Mouse (Mus musculus) erythroblast, adult 5-6 weeks (primary cell): ENCODE results near the gene Cebpe. TPM values are rescaled to one million over a fixed set of nuclear protein-coding genes. Genes with fewer than 3 reads are reported as not detected.
A peak's percentile ranks its signal among the peaks of the same experiment; 100 is the strongest.

Experiments
- ATAC-seq: replicated peaks from 2 replicates; pipeline ENCODE4 v1.8.0; 2016; ENCODE audit warnings: moderate number of reproducible peaks, mild to moderate bottlenecking, moderate TSS enrichment, inconsistent platforms; ENCODE audit not compliant: poor library complexity, low FRiP score, severe bottlenecking
- total RNA-seq, 2 experiments: library from RNA; stranded (forward) in 1 of 2; stranded (reverse) in 1 of 2; fragments of 150-400 nt in 1 of 2; fragments of 200-764, 138-1000 nt in 1 of 2; gene quantifications; 2 replicates each; pipeline versions ENCODE4 v1.2.3 to v1.2.4; 2015 to 2017; ENCODE audit warnings: low replicate concordance in 2 of 2

Cebpe gene
- 22.4 and 29.4 TPM in 2 replicates for total RNA-seq (2015; ENCODE audit: low replicate concordance)
- total RNA-seq (2017; ENCODE audit: low replicate concordance): 27.7 and 53.0 TPM in 2 replicates

GRCm38 (mm10) chr14:54712074-54712473 is at the start of gene Cebpe:
TSS of gene Cebpe (minus strand) at chr14:54712174.
- ATAC-seq: no peak

- 0 out of 2 replicates have a peak, but pooled peaks have one; percentile 15 for ATAC-seq
These were observed 44.4 kb upstream of the Cebpe start for GRCm38 (mm10) chr14:54756382-54756781.

- ATAC-seq: no peak
These were observed 42.6 kb upstream of the Cebpe start for GRCm38 (mm10) chr14:54754602-54755018.

- ATAC-seq: no peak
These were observed 42.1 kb upstream of the Cebpe start for GRCm38 (mm10) chr14:54753986-54754601.

GRCm38 (mm10) chr14:54752938-54753337 is 41.0 kb upstream of the Cebpe start:
- no peak for ATAC-seq

- ATAC-seq: no peak
These were observed 39.8 kb upstream of the Cebpe start for GRCm38 (mm10) chr14:54751768-54752167.

GRCm38 (mm10) chr14:54749238-54749637 is 37.3 kb upstream of the Cebpe start:
- ATAC-seq: no peak

- ATAC-seq: no peak
These were observed 36.3 kb upstream of the Cebpe start for GRCm38 (mm10) chr14:54747942-54748917.

- no peak for ATAC-seq
These were observed 34.1 kb upstream of the Cebpe start for GRCm38 (mm10) chr14:54746038-54746437.

GRCm38 (mm10) chr14:54744473-54744872 is 32.5 kb upstream of the Cebpe start:
- ATAC-seq: no peak

GRCm38 (mm10) chr14:54742375-54742774 is 30.4 kb upstream of the Cebpe start:
- ATAC-seq: no peak

- ATAC-seq: no peak
These were observed 29.7 kb upstream of the Cebpe start for GRCm38 (mm10) chr14:54741721-54742120.

- ATAC-seq: no peak
These were observed 25.7 kb upstream of the Cebpe start for GRCm38 (mm10) chr14:54737634-54738033.

GRCm38 (mm10) chr14:54736555-54737552 is 24.9 kb upstream of the Cebpe start:
- no peak for ATAC-seq

GRCm38 (mm10) chr14:54735221-54735620 is 23.2 kb upstream of the Cebpe start:
- ATAC-seq: no peak

GRCm38 (mm10) chr14:54734004-54734403 is 22.0 kb upstream of the Cebpe start:
- no peak for ATAC-seq

GRCm38 (mm10) chr14:54732206-54732605 is 20.2 kb upstream of the Cebpe start:
- no peak for ATAC-seq

GRCm38 (mm10) chr14:54730305-54730704 is 18.3 kb upstream of the Cebpe start:
- no peak for ATAC-seq

- no peak for ATAC-seq
These were observed 17.1 kb upstream of the Cebpe start for GRCm38 (mm10) chr14:54728823-54729653.
